Mouse (Mus musculus) adrenal gland, postnatal 36 days (tissue): Measurements from ENCODE around the gene Gtdc1. TPM values are rescaled to one million over a fixed set of nuclear protein-coding genes. Genes with fewer than 3 reads are reported as not detected.

Experiments
- DNase-seq, 2 experiments: peaks; one replicate each; pipeline ENCODE4 v3.0.0; 2021; ENCODE audit warnings: mixed read lengths in 1 of 2
- long read RNA-seq, 2 experiments: library from polyadenylated mRNA; stranded (forward); transcript quantifications; one replicate each; pipeline ENCODE4 v2.0.0; 2021; ENCODE audit warnings: borderline sequencing depth in 2 of 2
- total RNA-seq, 2 experiments: library from RNA; stranded (reverse); gene quantifications; 2 replicates each; pipeline ENCODE4 v1.2.3; 2021

The Gtdc1 gene
- 10 to 100 TPM; 13.3 to 13.9 TPM for total RNA-seq
- long read RNA-seq, experiment 1, partial matches to known transcripts: 2 of 7 reads
- long read RNA-seq, experiment 1, other reads (novel, unspliced or antisense): 5 of 7 reads
- long read RNA-seq, experiment 2: 0 reads

- no peak for DNase-seq
Observed at GRCm38 (mm10) chr2:44927482-44927811, at the start of gene Gtdc1. Gtdc1 (minus strand) TSS chr2:44927657.

GRCm38 (mm10) chr2:44977051-44977450 lies 49.6 kb upstream of the Gtdc1 start:
- DNase-seq: no peak

GRCm38 (mm10) chr2:44976484-44976883 lies 49.0 kb upstream of the Gtdc1 start:
- DNase-seq: no peak

- DNase-seq: peak; percentile 26 to 41
Observed at GRCm38 (mm10) chr2:44973828-44974227, 46.4 kb upstream of the Gtdc1 start.

DNA sequence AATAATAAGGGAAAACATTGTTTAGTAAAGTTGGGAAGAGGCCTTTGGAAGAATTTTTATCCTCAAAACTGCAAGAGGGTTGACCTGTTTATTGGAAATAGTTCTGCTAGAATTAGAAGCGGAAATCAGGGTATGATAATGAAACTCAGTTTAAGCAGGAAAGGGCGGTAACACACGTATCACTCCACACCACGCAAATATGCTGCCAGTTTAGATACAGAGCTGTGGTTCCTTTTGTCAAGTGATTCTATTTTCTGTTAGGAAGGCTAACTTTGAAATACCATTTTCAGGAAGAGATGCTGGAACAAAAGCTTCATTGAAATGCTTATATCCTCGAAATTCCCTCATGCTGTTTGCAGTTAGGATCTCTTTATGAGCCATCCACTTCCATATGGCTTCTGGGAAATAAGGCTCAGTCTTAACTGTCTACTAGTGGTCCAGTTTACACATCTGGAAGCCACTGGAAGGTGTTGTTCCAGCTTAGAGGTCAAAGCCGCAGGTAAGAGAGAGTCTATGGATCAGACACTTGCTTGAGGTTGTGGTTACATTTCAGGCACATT lies 42.7 kb upstream of the Gtdc1 start:
- no peak for DNase-seq

DNA sequence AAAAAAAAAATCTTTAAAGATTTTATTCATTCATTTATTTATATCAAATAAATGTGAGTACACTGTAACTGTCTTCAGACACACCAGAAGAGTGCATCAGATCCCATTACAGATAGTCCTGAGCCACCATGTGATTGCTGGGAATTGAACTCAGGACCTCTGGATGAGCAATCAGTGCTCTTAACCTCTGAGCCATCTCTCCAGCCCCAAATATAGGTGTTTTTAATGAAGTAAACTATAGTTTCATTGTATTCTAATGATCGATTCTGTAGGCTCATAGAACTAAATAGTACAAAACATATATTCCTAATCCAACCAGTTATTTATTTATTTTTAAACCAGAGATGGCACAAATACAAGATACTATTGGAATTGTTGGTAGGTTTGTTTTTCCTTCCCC lies 42.2 kb upstream of the Gtdc1 start:
- DNase-seq: no peak

DNA sequence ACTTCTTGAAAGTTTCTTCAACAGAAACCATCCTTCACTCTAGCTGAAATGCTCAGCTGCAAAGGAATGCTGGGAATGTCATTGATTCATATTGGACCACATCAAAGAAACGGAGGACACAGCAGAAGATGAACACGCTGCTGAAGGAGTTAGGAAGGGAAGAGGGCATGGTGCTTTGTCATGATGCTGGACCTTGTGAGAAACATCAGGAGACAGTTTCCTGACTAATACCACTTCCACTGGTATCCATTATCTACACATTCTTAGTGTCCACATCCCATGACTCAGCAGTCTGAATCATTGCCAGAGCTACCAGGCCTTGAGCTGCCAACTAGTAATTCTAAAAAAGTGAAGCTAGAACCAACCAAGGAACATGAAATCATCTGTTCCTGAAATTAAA lies 41.8 kb upstream of the Gtdc1 start:
- DNase-seq: peak; percentile 88 to 89

- no peak for DNase-seq
Observed at GRCm38 (mm10) chr2:44965834-44966555, 38.5 kb upstream of the Gtdc1 start.

GRCm38 (mm10) chr2:44962620-44963019 lies 35.2 kb upstream of the Gtdc1 start:
- no peak for DNase-seq

- DNase-seq: no peak
Observed at GRCm38 (mm10) chr2:44961192-44961591, 33.7 kb upstream of the Gtdc1 start.

- DNase-seq: no peak
Observed at GRCm38 (mm10) chr2:44960561-44960960, 33.1 kb upstream of the Gtdc1 start.

GRCm38 (mm10) chr2:44957329-44957797 lies 29.9 kb upstream of the Gtdc1 start:
- DNase-seq: no peak

DNA sequence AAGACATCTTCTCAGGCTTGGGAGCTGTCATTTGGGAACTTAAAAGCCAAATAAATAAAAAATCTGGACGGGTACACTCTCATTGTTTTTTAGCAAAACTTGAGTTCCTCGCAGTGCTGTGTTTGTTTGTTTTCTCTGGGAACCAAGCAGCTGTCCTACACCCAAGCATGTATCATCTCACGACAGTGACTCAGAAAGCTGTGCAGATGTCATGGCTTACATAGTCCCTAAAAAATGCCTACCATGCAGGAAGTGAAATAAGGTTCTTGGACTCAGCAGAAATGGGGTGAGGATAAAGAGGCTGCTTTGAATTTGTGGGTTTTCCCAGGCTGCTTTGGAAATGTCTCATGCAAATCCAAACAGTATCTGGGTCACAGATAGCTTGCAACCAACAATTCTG lies 28.8 kb upstream of the Gtdc1 start:
- DNase-seq: peak; percentile 16 to 26

DNA sequence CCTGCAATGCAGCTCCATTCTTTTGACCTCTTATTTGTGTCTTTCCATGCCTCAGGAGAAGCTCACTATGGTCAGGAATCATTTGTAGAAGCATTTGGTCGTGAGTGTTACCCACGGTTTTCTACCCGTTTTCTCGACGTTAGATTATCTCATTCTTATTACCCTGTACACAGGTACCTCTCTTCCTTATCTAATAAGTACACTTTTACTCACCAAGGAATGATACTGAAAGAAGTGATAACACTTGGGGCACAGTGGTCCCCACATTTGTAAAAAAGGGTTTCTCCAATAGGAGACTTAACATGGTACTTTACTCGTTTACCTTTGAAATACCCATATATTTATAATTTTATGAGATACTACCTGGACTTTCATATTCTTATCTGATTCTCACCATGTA lies 28.0 kb upstream of the Gtdc1 start:
- no peak for DNase-seq

DNA sequence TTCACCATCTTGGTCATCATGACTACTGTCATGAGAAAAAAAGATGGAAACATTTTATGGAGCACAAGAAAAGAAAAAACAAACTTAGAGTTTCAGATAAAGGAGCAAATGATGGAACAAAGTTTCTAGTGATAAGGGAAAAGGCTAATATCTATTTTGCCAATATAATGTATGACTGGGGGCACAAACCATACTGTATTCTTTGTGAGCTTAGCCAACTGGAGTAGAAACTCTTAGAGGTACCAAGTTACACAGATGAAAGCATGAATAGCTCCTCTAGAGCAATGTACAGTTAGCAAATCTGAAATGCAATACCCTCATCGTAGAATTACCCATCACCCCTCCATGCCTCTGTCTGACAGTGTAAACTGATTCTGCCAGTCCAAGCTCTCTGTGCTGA lies 26.7 kb upstream of the Gtdc1 start:
- no peak for DNase-seq

DNA sequence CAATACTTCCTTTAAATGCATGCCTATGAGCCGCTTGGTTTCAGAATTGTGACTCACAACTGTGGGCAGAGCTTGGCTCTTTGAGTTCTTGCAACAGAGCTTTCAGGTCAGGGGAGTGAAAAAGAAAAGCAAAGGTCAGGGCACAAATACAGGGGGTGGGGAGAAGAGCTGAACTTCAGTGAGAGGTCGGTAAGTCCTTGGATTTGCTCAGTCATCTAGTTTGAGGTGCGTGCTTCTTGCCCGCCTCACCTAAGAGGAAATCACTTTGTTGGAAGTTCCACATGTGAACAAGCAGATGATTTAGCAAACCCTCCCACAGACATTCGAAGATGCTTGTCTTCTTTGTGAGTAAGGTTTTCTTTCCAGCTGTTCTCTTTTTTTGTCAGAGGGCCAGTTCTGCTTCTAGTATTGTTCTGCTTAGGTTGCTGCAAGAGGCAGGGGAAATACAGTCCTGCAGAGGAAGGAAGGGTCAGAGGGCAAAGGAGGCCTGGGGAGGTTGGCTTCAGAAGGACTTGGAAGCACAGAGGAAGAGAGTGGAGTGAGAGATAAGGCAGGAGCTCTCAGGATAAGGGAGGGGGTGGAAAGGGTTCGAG lies 25.5 kb upstream of the Gtdc1 start:
- peak; percentile 46 to 56 for DNase-seq

GRCm38 (mm10) chr2:44951651-44952213 lies 24.3 kb upstream of the Gtdc1 start:
- DNase-seq: no peak

GRCm38 (mm10) chr2:44944689-44945088 lies 17.2 kb upstream of the Gtdc1 start:
- DNase-seq: no peak

DNA sequence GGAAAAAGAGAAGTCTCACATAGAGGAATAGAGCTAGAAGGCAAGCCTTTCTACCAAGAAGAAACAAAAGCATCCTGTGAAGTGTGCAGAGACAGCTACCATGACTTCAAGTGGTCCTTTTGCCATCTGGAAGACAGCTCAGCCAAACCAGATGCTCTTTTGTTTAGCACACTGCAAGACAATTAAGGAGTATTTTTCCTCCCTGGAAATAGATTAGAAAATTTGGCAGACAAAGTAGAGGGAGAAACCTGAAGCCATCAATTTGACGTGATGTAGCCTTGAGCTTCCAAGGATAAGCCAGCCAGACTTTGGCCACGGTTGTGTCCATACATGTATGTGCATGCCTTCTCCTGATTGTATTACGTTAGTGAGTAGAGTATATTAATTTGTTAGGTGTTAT lies 3.5 kb upstream of the Gtdc1 start:
- DNase-seq: no peak

DNA sequence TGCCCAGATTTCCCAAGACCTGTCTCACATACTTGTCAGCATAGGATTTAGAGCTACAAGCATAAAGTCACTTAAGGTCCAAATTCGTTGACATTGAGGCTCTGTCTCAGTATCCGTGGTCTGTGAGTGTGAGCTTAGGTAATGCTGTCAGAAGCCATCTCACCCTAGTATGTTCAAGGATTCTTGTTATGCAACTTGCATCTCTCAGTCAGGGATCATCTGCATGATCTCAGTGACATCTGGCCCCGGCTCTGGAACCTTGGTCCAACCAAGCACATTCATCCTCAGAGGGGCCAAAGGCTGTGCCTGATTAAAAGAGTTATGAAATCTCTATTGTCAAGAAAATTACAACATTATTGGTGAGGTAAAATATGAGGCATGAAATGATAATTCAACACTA lies 1.2 kb upstream of the Gtdc1 start:
- DNase-seq: peak; percentile 66 to 75

- DNase-seq: peak; percentile 93 to 96
Observed at GRCm38 (mm10) chr2:44926683-44927481, 575 bp downstream of the Gtdc1 start.

- peak in 1 of 2 experiments; percentile 8 for DNase-seq
Observed at GRCm38 (mm10) chr2:44926167-44926682, 1.2 kb downstream of the Gtdc1 start.
